Mouse (Mus musculus) gastrocnemius, postnatal 25 days (tissue): Measurements from ENCODE around the gene Fadd. TPM values are rescaled to one million over a fixed set of nuclear protein-coding genes. Genes with fewer than 3 reads are reported as not detected.

Experiments
- DNase-seq: peaks from one replicate; pipeline ENCODE4 v3.0.0; 2022
- total RNA-seq, 2 experiments: library from RNA; stranded (reverse); gene quantifications; 1 replicate in 1 of 2; 2 replicates in 1 of 2; pipeline ENCODE4 v1.2.3; 2021

The Fadd gene
- total RNA-seq, 2 experiments from 2014 or later = 1.9 to 2.5 TPM

- DNase-seq = no peak
These were observed 50.5 kb downstream of the Fadd start for GRCm38 (mm10) chr7:144531585-144532378.

DNA sequence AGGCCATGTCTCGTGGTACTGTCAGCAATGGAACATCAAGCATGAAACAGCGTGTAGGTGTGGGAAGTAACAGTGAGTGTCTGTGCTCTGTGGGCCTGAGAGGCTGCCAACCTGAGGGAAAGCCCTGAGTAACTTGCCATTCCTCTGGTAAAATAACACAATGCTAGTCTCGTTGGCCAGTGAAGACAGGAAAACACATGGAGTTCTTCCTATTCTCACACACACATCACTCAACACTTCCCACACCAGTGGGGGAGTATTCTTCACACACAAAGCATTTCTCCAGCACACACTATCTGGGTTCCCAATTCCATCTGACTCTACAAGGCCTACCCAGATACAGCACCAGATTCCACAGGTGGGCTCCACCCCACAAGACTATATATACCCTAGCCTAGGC, 52.4 kb downstream of the Fadd start:
- no peak for DNase-seq

- peak; percentile 65 for DNase-seq
These were observed 54.5 kb downstream of the Fadd start for GRCm38 (mm10) chr7:144527723-144528221.

Other genes starting within 250 kb of the Fadd start
- gene Cttn, start 111.5 kb downstream of the Fadd start, total RNA-seq = 10 to 100 TPM; 18.7 to 22.1 TPM
- gene Ppfia1, start 28.7 kb downstream of the Fadd start, total RNA-seq = 10 to 100 TPM; 22.6 to 29.2 TPM
- 1 to 10 TPM; 2.1 to 3.5 TPM for gene Ano1, start 169.5 kb upstream of the Fadd start, total RNA-seq